Mouse (Mus musculus): ENCODE measurements around the gene Creg2. TPM values are rescaled to one million over a fixed set of nuclear protein-coding genes. Genes with fewer than 3 reads are reported as not detected.
"Not testable (repeated sequence)": the region's sequence is repeated elsewhere in the genome, so short reads cannot be mapped to it uniquely, and the experiment has no call there.

Creg2 gene
- polyA plus RNA-seq, 1 experiment from 2014 or later, result 0.29 TPM

DNA sequence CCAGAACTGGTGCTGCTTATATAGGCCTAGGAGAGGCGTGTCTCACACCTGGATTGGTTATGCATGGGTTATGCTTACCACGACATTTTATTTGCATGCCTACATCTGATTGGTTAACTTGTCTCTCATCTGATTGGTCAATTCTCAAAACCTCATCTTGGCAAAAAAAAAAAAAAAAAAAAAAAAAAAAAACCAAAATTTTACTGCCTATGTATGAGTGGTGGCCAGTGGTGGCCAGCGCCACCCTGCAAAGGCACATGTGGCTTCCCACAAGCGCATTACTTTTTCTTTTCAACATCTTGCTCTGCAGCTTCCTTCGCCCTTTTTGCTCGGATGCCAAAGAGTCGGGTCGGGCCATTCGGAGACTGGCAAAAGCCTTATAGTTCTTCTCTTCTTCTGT is 54.1 kb downstream of the Creg2 start:
- H3K36me3 ChIP-seq (ENCODE audit: control insufficient read depth, insufficient read depth, low read length); H3K4me2 ChIP-seq (ENCODE audit: low read depth, low read length); ATAC-seq (ENCODE audit: low read depth); H3K4me3 ChIP-seq (ENCODE audit: low read depth, low read length); H3K27ac ChIP-seq (replicated peaks; ENCODE audit: low read depth, low read length); H3K27me3 ChIP-seq (replicated peaks; ENCODE audit: control insufficient read depth, insufficient read depth, low read length); H3K4me1 ChIP-seq (ENCODE audit: control insufficient read depth, insufficient read depth, low read length); H3K9ac ChIP-seq (ENCODE audit: low read depth, low read length); DNase-seq (ENCODE audit: low spot score); H3K9me3 ChIP-seq (ENCODE audit: control insufficient read depth, low read length): not testable (repeated sequence)
- WGBS, result 93% methylated on average over 9 of the region's 9 CpGs

DNA sequence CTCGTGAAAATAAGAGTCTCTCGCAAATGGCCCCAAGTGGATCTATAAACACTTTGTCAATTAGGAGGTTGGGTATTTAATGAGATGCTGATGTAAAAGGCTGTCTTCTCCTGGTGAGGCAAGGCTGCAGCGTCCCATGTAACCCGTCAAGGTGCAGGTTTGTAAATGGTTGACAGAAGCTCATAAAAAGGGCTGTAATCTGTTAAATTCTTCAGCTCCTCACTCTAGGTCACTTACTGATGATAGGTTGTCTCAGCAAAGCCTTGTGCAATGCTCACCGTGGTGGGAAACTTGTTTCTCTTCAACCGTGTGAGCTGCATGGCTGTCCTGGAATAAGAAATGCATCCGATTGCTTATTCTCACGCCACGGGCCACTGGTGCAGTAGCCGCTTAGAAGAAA is 57.4 kb downstream of the Creg2 start:
- Histone ChIP-seq H3K4me2 (ENCODE audit: low read depth, low read length) (no peak overlapping the region), H3K4me3 (ENCODE audit: low read depth, low read length) (no peak overlapping the region), H3K27ac (replicated peaks; ENCODE audit: low read depth, low read length) (no peak overlapping the region), H3K36me3 (ENCODE audit: control insufficient read depth, insufficient read depth, low read length) (no peaks in the 10 kb centered on the region), H3K4me1 (ENCODE audit: control insufficient read depth, insufficient read depth, low read length) (no peaks in the 10 kb centered on the region), H3K27me3 (replicated peaks; ENCODE audit: control insufficient read depth, insufficient read depth, low read length) (no peaks in the 10 kb centered on the region), H3K9me3 (ENCODE audit: control insufficient read depth, low read length) (no peaks in the 10 kb centered on the region), H3K9ac (ENCODE audit: low read depth, low read length) (no peak overlapping the region)
- ATAC-seq (ENCODE audit: low read depth), result no peak
- 81% methylated on average over 10 of the region's 10 CpGs for WGBS
- no peak for DNase-seq (ENCODE audit: low spot score)

DNA sequence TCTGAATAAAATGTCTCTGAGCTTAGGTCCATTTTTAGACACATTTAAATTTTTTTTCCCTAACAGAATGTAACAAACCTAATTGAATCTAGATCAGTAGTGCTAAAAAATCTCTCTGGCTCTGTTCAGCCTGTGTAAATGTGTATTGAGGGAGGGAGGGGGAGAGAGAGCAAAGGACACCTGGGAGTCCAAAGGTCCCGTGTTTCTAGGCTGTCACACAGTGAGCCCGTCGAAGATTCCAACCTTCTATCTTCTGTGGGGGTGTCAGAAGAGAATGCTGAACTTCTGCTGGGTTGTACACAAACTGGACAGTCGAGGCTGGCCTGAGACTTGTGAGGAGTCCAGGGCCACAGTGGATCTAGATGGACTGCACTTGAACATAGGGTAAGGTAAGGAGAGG is 59.2 kb downstream of the Creg2 start:
- H3K4me1 ChIP-seq (ENCODE audit: control insufficient read depth, insufficient read depth, low read length), result no peaks in the 10 kb centered on the region
- H3K27ac ChIP-seq (replicated peaks; ENCODE audit: low read depth, low read length), result no peak overlapping the region
- H3K36me3 ChIP-seq (ENCODE audit: control insufficient read depth, insufficient read depth, low read length), result no peaks in the 10 kb centered on the region
- no peak overlapping the region for H3K9ac ChIP-seq (ENCODE audit: low read depth, low read length)
- H3K27me3 ChIP-seq (replicated peaks; ENCODE audit: control insufficient read depth, insufficient read depth, low read length), result no peaks in the 10 kb centered on the region
- H3K4me2 ChIP-seq (ENCODE audit: low read depth, low read length), result no peak overlapping the region
- no peak overlapping the region for H3K4me3 ChIP-seq (ENCODE audit: low read depth, low read length)
- ATAC-seq (ENCODE audit: low read depth) (no peak), DNase-seq (ENCODE audit: low spot score) (no peak)
- H3K9me3 ChIP-seq (ENCODE audit: control insufficient read depth, low read length), result no peaks in the 10 kb centered on the region
- WGBS, result 77% methylated on average over 4 of the region's 4 CpGs

DNA sequence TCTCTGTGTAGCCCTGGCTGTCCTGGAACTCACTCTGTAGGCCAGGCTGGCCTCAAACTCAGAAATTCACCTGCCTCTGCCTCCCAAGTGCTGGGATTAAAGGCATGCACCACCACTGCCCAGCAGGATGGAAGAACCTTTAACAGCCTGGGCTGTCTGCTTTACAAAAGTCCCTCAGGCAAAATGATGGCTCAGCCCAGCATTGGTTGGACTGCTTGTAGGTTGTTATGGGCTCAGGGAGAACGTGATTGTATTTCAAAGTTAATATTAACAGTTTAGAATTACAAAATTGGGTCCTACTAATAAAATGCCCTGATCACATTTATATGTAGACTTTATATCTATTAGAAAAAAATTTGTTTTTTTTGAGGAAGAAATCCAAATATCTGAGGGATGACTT is 59.7 kb downstream of the Creg2 start:
- H3K9ac ChIP-seq (ENCODE audit: low read depth, low read length); H3K27ac ChIP-seq (replicated peaks; ENCODE audit: low read depth, low read length); ATAC-seq (ENCODE audit: low read depth); H3K27me3 ChIP-seq (replicated peaks; ENCODE audit: control insufficient read depth, insufficient read depth, low read length); H3K4me3 ChIP-seq (ENCODE audit: low read depth, low read length); DNase-seq (ENCODE audit: low spot score); H3K9me3 ChIP-seq (ENCODE audit: control insufficient read depth, low read length); H3K36me3 ChIP-seq (ENCODE audit: control insufficient read depth, insufficient read depth, low read length); H3K4me2 ChIP-seq (ENCODE audit: low read depth, low read length); H3K4me1 ChIP-seq (ENCODE audit: control insufficient read depth, insufficient read depth, low read length): not testable (repeated sequence)
- WGBS, result 51% methylated on average over 1 of the region's 1 CpGs

DNA sequence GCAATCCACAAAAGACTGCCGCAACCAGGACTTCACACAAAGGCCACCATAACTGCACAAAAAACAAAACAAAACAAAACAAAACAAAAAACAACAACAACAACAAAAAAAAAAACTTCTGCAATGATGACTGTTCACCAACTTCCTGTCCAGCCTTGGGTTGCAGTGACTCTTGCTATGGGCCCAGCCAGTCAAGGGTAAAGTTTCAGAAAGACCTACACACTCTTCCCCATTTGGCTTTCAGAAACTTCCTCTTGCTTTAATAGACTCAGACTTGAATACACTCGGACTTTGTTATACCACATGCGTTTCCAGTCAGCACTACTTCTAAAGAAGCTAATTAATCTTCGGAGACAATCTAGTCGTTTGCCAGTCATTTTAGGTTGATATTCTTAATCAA is 61.1 kb downstream of the Creg2 start:
- H3K36me3 ChIP-seq (ENCODE audit: control insufficient read depth, insufficient read depth, low read length), result no peaks in the 10 kb centered on the region
- no peak overlapping the region for H3K27ac ChIP-seq (replicated peaks; ENCODE audit: low read depth, low read length)
- no peak overlapping the region for H3K9ac ChIP-seq (ENCODE audit: low read depth, low read length)
- H3K4me1 ChIP-seq (ENCODE audit: control insufficient read depth, insufficient read depth, low read length), result no peaks in the 10 kb centered on the region
- no peaks in the 10 kb centered on the region for H3K27me3 ChIP-seq (replicated peaks; ENCODE audit: control insufficient read depth, insufficient read depth, low read length)
- H3K9me3 ChIP-seq (ENCODE audit: control insufficient read depth, low read length), result no peaks in the 10 kb centered on the region
- DNase-seq (ENCODE audit: low spot score) (no peak), ATAC-seq (ENCODE audit: low read depth) (no peak)
- H3K4me2 ChIP-seq (ENCODE audit: low read depth, low read length), result no peak overlapping the region
- WGBS, result 76% methylated on average over 5 of the region's 5 CpGs
- no peak overlapping the region for H3K4me3 ChIP-seq (ENCODE audit: low read depth, low read length)

DNA sequence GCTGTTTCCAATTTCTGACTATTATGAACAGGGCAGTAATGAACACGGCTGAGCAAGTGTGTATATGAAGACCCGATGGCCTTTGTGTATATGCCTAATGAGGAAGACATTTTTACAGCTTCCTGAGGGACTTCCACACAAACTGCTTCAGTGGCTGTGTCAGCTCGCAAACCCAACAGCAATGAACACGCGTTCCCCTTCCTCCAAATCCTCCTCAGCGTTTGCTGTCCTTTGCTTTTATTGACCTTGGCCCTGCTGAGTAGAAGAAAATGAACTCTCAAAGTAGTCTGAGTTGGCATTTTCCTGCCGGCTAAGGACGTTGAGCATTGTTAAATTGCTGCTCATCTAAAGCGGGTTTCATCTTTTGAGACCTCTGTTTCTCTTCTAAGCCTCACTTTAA is 65.9 kb downstream of the Creg2 start:
- no peak for ATAC-seq (ENCODE audit: low read depth)
- no peak for DNase-seq (ENCODE audit: low spot score)
- no peak overlapping the region for H3K4me2 ChIP-seq (ENCODE audit: low read depth, low read length)
- H3K36me3 ChIP-seq (ENCODE audit: control insufficient read depth, insufficient read depth, low read length), result no peaks in the 10 kb centered on the region
- no peak overlapping the region for H3K4me3 ChIP-seq (ENCODE audit: low read depth, low read length)
- H3K27ac ChIP-seq (replicated peaks; ENCODE audit: low read depth, low read length), result no peak overlapping the region
- H3K27me3 ChIP-seq (replicated peaks; ENCODE audit: control insufficient read depth, insufficient read depth, low read length), result no peaks in the 10 kb centered on the region
- no peaks in the 10 kb centered on the region for H3K4me1 ChIP-seq (ENCODE audit: control insufficient read depth, insufficient read depth, low read length)
- no peaks in the 10 kb centered on the region for H3K9me3 ChIP-seq (ENCODE audit: control insufficient read depth, low read length)
- WGBS, result 87% methylated on average over 9 of the region's 9 CpGs
- H3K9ac ChIP-seq (ENCODE audit: low read depth, low read length), result no peak overlapping the region

DNA sequence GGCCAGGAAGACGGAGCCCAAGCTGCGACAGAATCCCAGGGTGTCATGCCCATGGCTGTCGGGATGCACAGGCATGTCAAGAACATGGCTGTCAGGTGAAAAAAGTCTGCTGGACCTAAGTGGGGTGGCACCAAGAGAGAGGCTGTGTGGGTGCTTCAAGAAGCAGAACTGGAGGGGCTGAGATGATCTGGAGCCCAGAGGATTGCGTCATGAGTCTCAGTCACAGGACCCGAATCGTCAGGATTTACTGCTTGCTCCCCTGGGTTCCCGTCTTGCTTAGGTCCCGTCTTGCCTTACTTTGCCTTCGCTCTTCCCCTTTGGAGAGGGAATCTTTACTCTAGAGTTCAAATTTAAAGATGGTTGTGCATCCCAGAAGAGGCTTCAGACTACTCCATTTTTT is 68.1 kb downstream of the Creg2 start:
- H3K9me3 ChIP-seq (ENCODE audit: control insufficient read depth, low read length), result no peaks in the 10 kb centered on the region
- no peaks in the 10 kb centered on the region for H3K36me3 ChIP-seq (ENCODE audit: control insufficient read depth, insufficient read depth, low read length)
- 89% methylated on average over 9 of the region's 9 CpGs for WGBS
- no peak for ATAC-seq (ENCODE audit: low read depth)
- H3K4me2 ChIP-seq (ENCODE audit: low read depth, low read length), result no peak overlapping the region
- no peak overlapping the region for H3K27ac ChIP-seq (replicated peaks; ENCODE audit: low read depth, low read length)
- no peak overlapping the region for H3K9ac ChIP-seq (ENCODE audit: low read depth, low read length)
- peaks cover 3% of the 10 kb centered on the region; the same call in 1 of the 2 replicates for H3K4me1 ChIP-seq (ENCODE audit: control insufficient read depth, insufficient read depth, low read length)
- H3K4me3 ChIP-seq (ENCODE audit: low read depth, low read length), result no peak overlapping the region
- no peak for DNase-seq (ENCODE audit: low spot score)
- no peaks in the 10 kb centered on the region for H3K27me3 ChIP-seq (replicated peaks; ENCODE audit: control insufficient read depth, insufficient read depth, low read length)

DNA sequence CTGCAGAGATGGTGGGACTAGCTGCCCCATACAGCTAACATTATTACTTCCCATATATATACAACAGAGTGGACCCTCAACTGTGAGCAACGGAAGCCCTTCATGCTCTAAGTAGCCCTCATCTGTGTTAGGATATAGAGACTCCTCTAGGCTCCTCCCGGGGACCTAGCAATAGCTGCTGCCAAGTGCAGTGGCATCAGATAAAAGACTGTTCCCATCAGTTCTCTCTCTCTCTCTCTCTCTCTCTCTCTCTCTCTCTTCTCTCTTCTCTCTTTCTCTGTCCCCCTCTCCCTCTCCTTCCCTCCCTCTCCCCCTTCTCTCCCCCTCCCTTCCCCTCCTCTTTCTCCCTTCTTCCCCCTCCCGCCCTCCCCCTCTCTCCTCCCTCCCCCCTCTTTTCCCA is 70.1 kb downstream of the Creg2 start:
- ATAC-seq (ENCODE audit: low read depth) (no peak), DNase-seq (ENCODE audit: low spot score) (no peak)
- Histone ChIP-seq H3K4me2 (ENCODE audit: low read depth, low read length) (no peak overlapping the region), H3K4me1 (ENCODE audit: control insufficient read depth, insufficient read depth, low read length) (peaks cover 3% of the 10 kb centered on the region; the same call in 1 of the 2 replicates), H3K27ac (replicated peaks; ENCODE audit: low read depth, low read length) (no peak overlapping the region), H3K27me3 (replicated peaks; ENCODE audit: control insufficient read depth, insufficient read depth, low read length) (no peaks in the 10 kb centered on the region), H3K9me3 (ENCODE audit: control insufficient read depth, low read length) (no peaks in the 10 kb centered on the region), H3K9ac (ENCODE audit: low read depth, low read length) (no peak overlapping the region), H3K36me3 (ENCODE audit: control insufficient read depth, insufficient read depth, low read length) (no peaks in the 10 kb centered on the region), H3K4me3 (ENCODE audit: low read depth, low read length) (no peak overlapping the region)
- 60% methylated on average over 2 of the region's 3 CpGs for whole genome bisulfite sequencing

DNA sequence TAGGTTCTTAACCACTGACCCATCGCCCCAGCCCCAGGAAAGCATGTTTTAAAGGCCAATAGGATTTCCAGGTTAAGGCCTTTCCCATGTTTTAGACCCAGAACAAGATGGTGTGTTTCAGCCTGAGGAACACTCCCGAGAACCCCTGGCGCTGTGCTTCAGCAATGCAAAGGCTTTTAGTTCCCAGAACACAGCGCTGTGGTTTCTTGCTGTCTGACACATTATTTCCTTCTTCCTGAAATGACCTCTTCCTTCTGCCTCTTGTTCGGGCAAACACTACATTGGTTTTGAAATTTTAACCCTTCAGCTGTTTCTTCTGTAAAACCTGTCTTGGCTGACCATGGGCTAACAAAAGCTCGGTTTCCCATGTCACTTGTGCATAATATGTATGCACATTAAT is 72.1 kb downstream of the Creg2 start:
- WGBS, result 67% methylated on average over 6 of the region's 6 CpGs
- H3K27ac ChIP-seq (replicated peaks; ENCODE audit: low read depth, low read length), result 0 out of 2 replicates have a peak overlapping the region, but pooled peaks have one; percentile 8
- no peaks in the 10 kb centered on the region for H3K27me3 ChIP-seq (replicated peaks; ENCODE audit: control insufficient read depth, insufficient read depth, low read length)
- DNase-seq (ENCODE audit: low spot score) (no peak), ATAC-seq (ENCODE audit: low read depth) (no peak)
- H3K4me3 ChIP-seq (ENCODE audit: low read depth, low read length), result no peak overlapping the region
- no peak overlapping the region for H3K4me2 ChIP-seq (ENCODE audit: low read depth, low read length)
- H3K9me3 ChIP-seq (ENCODE audit: control insufficient read depth, low read length), result no peaks in the 10 kb centered on the region
- H3K36me3 ChIP-seq (ENCODE audit: control insufficient read depth, insufficient read depth, low read length), result no peaks in the 10 kb centered on the region
- H3K9ac ChIP-seq (ENCODE audit: low read depth, low read length), result no peak overlapping the region
- peaks cover 21% of the 10 kb centered on the region for H3K4me1 ChIP-seq (ENCODE audit: control insufficient read depth, insufficient read depth, low read length)

Data from embryonic facial prominence, embryonic 14.5 days (tissue).